Mouse (Mus musculus): ENCODE data around the gene Ppia.

- TF ChIP-seq CTCF (IDR thresholded peaks at IDR 0.05; ENCODE audit: insufficient read depth, low read depth, low read length) (no peak), POLR2A (IDR thresholded peaks at IDR 0.05; ENCODE audit: insufficient read depth, low read depth, low read length) (no peak)
Measured at GRCm38 (mm10) chr11:6410050-6410602, 5.1 kb upstream of the Ppia start.

All from olfactory bulb, adult 2 months (tissue).